Comparison of ENCODE assay signal across 9 mouse cellular contexts in the genomic region with DNA sequence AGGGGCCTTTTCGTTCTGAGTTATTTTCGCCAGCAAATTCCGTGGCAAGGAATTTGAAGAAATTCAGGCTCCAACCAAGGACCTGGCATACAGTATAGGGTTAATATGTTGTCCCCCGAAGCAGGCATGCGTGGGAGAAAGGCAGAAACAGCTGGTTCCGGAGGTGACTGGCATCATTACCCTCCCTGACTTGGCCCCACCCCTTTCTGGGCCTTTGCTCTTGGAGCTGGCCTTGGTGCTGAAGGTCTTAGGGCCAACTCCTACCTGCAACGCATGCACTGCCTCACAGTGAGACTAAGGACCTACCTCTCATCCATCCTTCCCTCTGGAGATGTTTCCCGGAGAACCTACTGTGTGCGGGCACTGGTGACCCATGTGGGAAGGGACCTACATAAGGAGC. TPM values are rescaled to one million over a fixed set of nuclear protein-coding genes. Genes with fewer than 3 reads are reported as not detected.
DNase-seq lines count a peak whose midpoint lies in the region; ATAC-seq and TF ChIP-seq lines count a peak whose summit lies in the region.
"Had no signal": no experiment of that assay in that cellular context is flagged by ENCODE, and none has a peak within 500 bp of the region (broad histone marks: within the 10 kb centered on the region; RNA-seq: fewer than 3 reads in every experiment).

No protein-coding gene starts in this region.

- WGBS in midbrain, embryonic 13.5 days = 42% methylated on average over 9 of the region's 9 CpGs
- 43% methylated on average over 9 of the region's 9 CpGs for WGBS in midbrain, embryonic 15.5 days
- 28% methylated on average over 9 of the region's 9 CpGs for WGBS in kidney, postnatal 0 days

- H3K4me3 ChIP-seq in midbrain, embryonic 13.5 days (replicated peaks) = no peak overlapping the region
- no peak overlapping the region for H3K4me3 ChIP-seq in midbrain, embryonic 15.5 days
- no peak overlapping the region for H3K4me3 ChIP-seq in kidney, postnatal 0 days (replicated peaks; ENCODE audit: low read depth, low read length)
- H3K4me3 ChIP-seq: embryonic facial prominence, embryonic 13.5 days; megakaryocyte, embryonic 14.5 days had no signal

- TF ChIP-seq CTCF in kidney, postnatal 0 days (IDR thresholded peaks at IDR 0.05; ENCODE audit: low read depth) = no peak

- H3K36me3 ChIP-seq in midbrain, embryonic 13.5 days = no peaks in the 10 kb centered on the region
- no peaks in the 10 kb centered on the region for H3K36me3 ChIP-seq in midbrain, embryonic 15.5 days (replicated peaks)
- H3K36me3 ChIP-seq in kidney, postnatal 0 days (ENCODE audit: insufficient read depth, low read length) = no peaks in the 10 kb centered on the region
- H3K36me3 ChIP-seq: embryonic facial prominence, embryonic 13.5 days had no signal

- H3K4me1 ChIP-seq in midbrain, embryonic 13.5 days (replicated peaks) = peaks cover 100% of the 10 kb centered on the region
- peaks cover 86% of the 10 kb centered on the region for H3K4me1 ChIP-seq in midbrain, embryonic 15.5 days
- peaks cover 80% of the 10 kb centered on the region for H3K4me1 ChIP-seq in kidney, postnatal 0 days (replicated peaks; ENCODE audit: insufficient read depth, low read length)

- ATAC-seq in midbrain, embryonic 13.5 days = no peak
- no peak for ATAC-seq in midbrain, embryonic 15.5 days (replicated peaks)
- ATAC-seq in kidney, postnatal 0 days (replicated peaks; ENCODE audit: low FRiP score, low read depth) = peak; percentile 49

- H3K27ac ChIP-seq in midbrain, embryonic 13.5 days = peak overlapping the region; percentile 77
- H3K27ac ChIP-seq in midbrain, embryonic 15.5 days = no peak overlapping the region
- H3K27ac ChIP-seq in kidney, postnatal 0 days = 0 out of 2 replicates have a peak overlapping the region, but pooled peaks have one; percentile 79
- H3K27ac ChIP-seq: embryonic facial prominence, embryonic 13.5 days had no signal

- no peak overlapping the region; the same call in 1 of the 2 replicates for H3K9ac ChIP-seq in midbrain, embryonic 13.5 days (replicated peaks)
- H3K9ac ChIP-seq in midbrain, embryonic 15.5 days = no peak overlapping the region
- no peak overlapping the region for H3K9ac ChIP-seq in kidney, postnatal 0 days (ENCODE audit: low read depth, low read length)
- H3K9ac ChIP-seq: embryonic facial prominence, embryonic 13.5 days had no signal

- no peaks in the 10 kb centered on the region for H3K9me3 ChIP-seq in midbrain, embryonic 13.5 days
- no peaks in the 10 kb centered on the region for H3K9me3 ChIP-seq in midbrain, embryonic 15.5 days
- H3K9me3 ChIP-seq in kidney, postnatal 0 days (replicated peaks; ENCODE audit: low read length) = no peaks in the 10 kb centered on the region
- H3K9me3 ChIP-seq: embryonic facial prominence, embryonic 13.5 days; megakaryocyte, embryonic 14.5 days had no signal

- H3K4me2 ChIP-seq in midbrain, embryonic 13.5 days (replicated peaks) = no peak overlapping the region
- H3K4me2 ChIP-seq in midbrain, embryonic 15.5 days = no peak overlapping the region
- no peak overlapping the region; the same call in 1 of the 2 replicates for H3K4me2 ChIP-seq in kidney, postnatal 0 days (ENCODE audit: low read length)
- H3K4me2 ChIP-seq: embryonic facial prominence, embryonic 13.5 days had no signal

- H3K27me3 ChIP-seq in midbrain, embryonic 13.5 days = peaks cover 21% of the 10 kb centered on the region
- H3K27me3 ChIP-seq in midbrain, embryonic 15.5 days (replicated peaks) = 0 out of 2 replicates have a peak, but pooled peaks cover 3% of the 10 kb centered on the region
- H3K27me3 ChIP-seq in kidney, postnatal 0 days (ENCODE audit: insufficient read depth, low read length) = no peaks in the 10 kb centered on the region

- DNase-seq in c-Kit-positive CD71-positive TER-119-negative erythroid progenitor cells, embryonic 14.5 days (ENCODE audit: low read depth) = peak; percentile 78
- peak; percentile 90 for DNase-seq in kidney, postnatal 0 days (ENCODE audit: low spot score)
- DNase-seq in neural tube, embryonic 10.5 days (ENCODE audit: extremely low spot score, low spot score) = peak; percentile 73
- DNase-seq in yolk sac, embryonic 10.5 days (ENCODE audit: low spot score) = peak; percentile 56
- DNase-seq in right cerebral cortex, postnatal 36 days (ENCODE audit: low spot score in 2 of 2) = no peak

RNA-seq across cellular contexts. Expression of a gene that starts 20.1 kb away (rescaled TPM):
- 5.1 and 6.1 TPM in 2 replicates for polyA plus RNA-seq in midbrain, embryonic 13.5 days (2015; fragmentation: Nextera tagmentation; extraction: Ambion mirVana)
- polyA plus RNA-seq in midbrain, embryonic 15.5 days (2015; fragmentation: Nextera tagmentation; extraction: Ambion mirVana) = 7.1 and 8.1 TPM in 2 replicates
- polyA plus RNA-seq in kidney, postnatal 0 days (2015; fragmentation: Nextera tagmentation; extraction: Ambion mirVana) = 5.0 and 5.8 TPM in 2 replicates

Comparison
In these comparisons a context has a peak if more than half of its experiments do, and no peak if none do; other contexts are left out.
1. DNase-seq: peak in c-Kit-positive CD71-positive TER-119-negative erythroid progenitor cells, embryonic 14.5 days (single experiment), kidney, postnatal 0 days (single experiment), neural tube, embryonic 10.5 days (single experiment) and yolk sac, embryonic 10.5 days (single experiment); none in right cerebral cortex, postnatal 36 days (0 of 2).